Mouse (Mus musculus): Measurements from ENCODE around the gene Syt1. TPM values are rescaled to one million over a fixed set of nuclear protein-coding genes. Genes with fewer than 3 reads are reported as not detected.

Syt1 gene
- total and polyA plus RNA-seq, 3 experiments, result 0.31 to 0.50 TPM; not detected in 1

DNA sequence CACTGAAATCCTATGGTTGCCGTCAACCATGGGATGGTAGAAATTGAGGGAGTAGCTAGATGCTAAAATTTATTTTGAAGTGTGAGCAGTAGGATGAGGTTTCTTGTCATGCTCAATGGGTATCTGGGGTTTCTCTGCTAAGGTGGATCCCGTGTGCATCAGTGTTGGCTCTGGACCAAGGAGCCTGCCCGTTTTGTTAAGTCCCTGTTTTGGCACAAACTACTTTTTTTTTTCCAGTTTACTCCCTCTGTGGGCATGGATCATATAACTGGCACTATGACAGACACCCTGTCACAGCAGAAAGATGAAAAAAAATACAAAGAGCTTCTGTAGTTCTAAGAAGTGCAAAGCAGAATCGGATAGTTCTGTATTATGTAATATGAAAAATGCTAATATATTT, 212.0 kb downstream of the Syt1 start:
- Histone ChIP-seq H3K4me1 (ENCODE audit: control insufficient read depth, insufficient read depth, low read length) (no peaks in the 10 kb centered on the region), H3K27ac (no peak overlapping the region), H3K9ac (ENCODE audit: low read depth, low read length) (no peak overlapping the region), H3K27me3 (ENCODE audit: control insufficient read depth, insufficient read depth, low read length) (no peaks in the 10 kb centered on the region), H3K4me3 (no peak overlapping the region), H3K36me3 (ENCODE audit: control insufficient read depth, insufficient read depth, low read length) (no peaks in the 10 kb centered on the region), H3K79me2 (replicated peaks; ENCODE audit: control insufficient read depth, insufficient read depth, low read length) (no peaks in the 10 kb centered on the region)
- TF ChIP-seq EP300 (IDR thresholded peaks at IDR 0.05; ENCODE audit: insufficient read depth, low read depth, low read length) (no peak), POLR2A (IDR thresholded peaks at IDR 0.05; ENCODE audit: insufficient read depth, low read depth, low read length) (no peak), CTCF (IDR thresholded peaks at IDR 0.05) (no peak)
- intact Hi-C loops (cut with DNase I), result no loop called here
- WGBS, result 68% methylated on average over 4 of the region's 4 CpGs
- DNase-seq, result no peak

DNA sequence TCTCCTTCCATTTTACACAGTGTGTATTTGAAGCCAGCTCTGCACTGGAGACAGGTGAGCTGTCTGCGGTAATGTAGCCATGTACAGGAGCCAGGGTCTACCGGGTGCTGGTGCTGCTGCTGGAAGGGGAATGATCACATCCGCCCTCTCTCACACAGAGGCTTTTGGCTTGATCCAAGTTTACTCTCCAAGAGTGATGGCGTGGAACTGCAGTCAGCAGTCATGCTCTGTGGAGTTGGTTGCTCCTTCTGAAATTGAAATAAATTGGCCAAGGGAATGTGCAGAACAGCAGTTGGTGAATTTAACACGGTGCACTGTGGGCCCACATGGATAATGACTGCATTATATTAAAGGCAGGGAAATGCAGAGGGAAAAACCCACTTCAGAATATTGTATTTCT, 228.0 kb downstream of the Syt1 start:
- Histone ChIP-seq H3K27ac (no peak overlapping the region), H3K9ac (ENCODE audit: low read depth, low read length) (no peak overlapping the region), H3K4me1 (ENCODE audit: control insufficient read depth, insufficient read depth, low read length) (no peaks in the 10 kb centered on the region), H3K27me3 (ENCODE audit: control insufficient read depth, insufficient read depth, low read length) (no peaks in the 10 kb centered on the region), H3K4me3 (no peak overlapping the region), H3K36me3 (ENCODE audit: control insufficient read depth, insufficient read depth, low read length) (no peaks in the 10 kb centered on the region), H3K79me2 (replicated peaks; ENCODE audit: control insufficient read depth, insufficient read depth, low read length) (no peaks in the 10 kb centered on the region)
- intact Hi-C loops (cut with DNase I), result no loop called here
- WGBS, result 88% methylated on average over 5 of the region's 5 CpGs
- TF ChIP-seq EP300 (IDR thresholded peaks at IDR 0.05; ENCODE audit: insufficient read depth, low read depth, low read length) (no peak), POLR2A (IDR thresholded peaks at IDR 0.05; ENCODE audit: insufficient read depth, low read depth, low read length) (no peak), CTCF (IDR thresholded peaks at IDR 0.05) (no peak)
- no peak for DNase-seq

DNA sequence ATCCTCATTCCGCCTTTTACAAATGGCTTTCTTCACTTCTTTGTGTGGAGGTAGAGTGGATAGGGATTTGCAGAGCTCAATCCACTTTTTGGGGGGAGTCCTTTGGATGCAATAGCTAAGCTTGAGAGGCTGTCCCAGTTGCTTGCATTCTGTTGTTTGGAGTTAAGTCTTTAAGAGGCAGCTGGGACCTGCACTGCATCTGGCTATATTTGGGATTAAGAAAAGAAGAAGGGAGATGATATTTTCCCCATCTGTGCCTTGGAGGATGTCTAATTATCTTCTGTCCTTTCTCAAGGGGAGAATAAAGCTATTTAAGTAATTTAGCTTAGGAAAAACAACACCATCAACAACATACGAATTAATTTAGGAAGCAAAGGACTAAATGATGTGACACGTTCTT, 230.2 kb downstream of the Syt1 start:
- intact Hi-C loops (cut with DNase I), result no loop called here
- TF ChIP-seq CTCF (IDR thresholded peaks at IDR 0.05) (no peak), POLR2A (IDR thresholded peaks at IDR 0.05; ENCODE audit: insufficient read depth, low read depth, low read length) (no peak), EP300 (IDR thresholded peaks at IDR 0.05; ENCODE audit: insufficient read depth, low read depth, low read length) (no peak)
- WGBS, result 80% methylated on average over 3 of the region's 3 CpGs
- Histone ChIP-seq H3K36me3 (ENCODE audit: control insufficient read depth, insufficient read depth, low read length) (no peaks in the 10 kb centered on the region), H3K79me2 (replicated peaks; ENCODE audit: control insufficient read depth, insufficient read depth, low read length) (no peaks in the 10 kb centered on the region), H3K4me1 (ENCODE audit: control insufficient read depth, insufficient read depth, low read length) (no peaks in the 10 kb centered on the region), H3K27me3 (ENCODE audit: control insufficient read depth, insufficient read depth, low read length) (no peaks in the 10 kb centered on the region), H3K4me3 (no peak overlapping the region), H3K9ac (ENCODE audit: low read depth, low read length) (no peak overlapping the region), H3K27ac (no peak overlapping the region)
- no peak for DNase-seq

DNA sequence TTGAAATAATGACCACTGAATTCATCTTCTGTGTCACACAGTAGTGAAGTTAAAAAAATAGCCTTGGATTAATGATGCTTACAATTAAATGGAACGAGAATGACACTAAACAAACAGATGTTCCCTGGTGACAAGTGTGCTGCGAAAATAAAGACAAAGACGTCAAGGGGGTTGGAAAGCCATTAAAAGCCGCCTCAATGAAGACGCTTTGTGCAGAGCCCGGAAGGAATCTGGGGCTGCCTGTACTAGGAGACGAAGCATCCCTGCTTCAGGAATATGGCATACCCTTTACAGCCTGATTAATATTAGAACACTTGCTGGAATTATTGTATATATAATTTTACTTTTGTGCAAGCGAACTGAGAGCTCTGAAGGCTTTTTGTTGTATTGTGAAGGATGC, 234.0 kb downstream of the Syt1 start:
- Histone ChIP-seq H3K9ac (ENCODE audit: low read depth, low read length) (no peak overlapping the region), H3K27ac (no peak overlapping the region), H3K4me1 (ENCODE audit: control insufficient read depth, insufficient read depth, low read length) (no peaks in the 10 kb centered on the region), H3K79me2 (replicated peaks; ENCODE audit: control insufficient read depth, insufficient read depth, low read length) (no peaks in the 10 kb centered on the region), H3K27me3 (ENCODE audit: control insufficient read depth, insufficient read depth, low read length) (no peaks in the 10 kb centered on the region), H3K36me3 (ENCODE audit: control insufficient read depth, insufficient read depth, low read length) (no peaks in the 10 kb centered on the region), H3K4me3 (no peak overlapping the region)
- TF ChIP-seq EP300 (IDR thresholded peaks at IDR 0.05; ENCODE audit: insufficient read depth, low read depth, low read length) (no peak), CTCF (IDR thresholded peaks at IDR 0.05) (no peak), POLR2A (IDR thresholded peaks at IDR 0.05; ENCODE audit: insufficient read depth, low read depth, low read length) (no peak)
- DNase-seq, result no peak
- intact Hi-C loops (cut with DNase I), result no loop called here
- 75% methylated on average over 8 of the region's 8 CpGs for WGBS

DNA sequence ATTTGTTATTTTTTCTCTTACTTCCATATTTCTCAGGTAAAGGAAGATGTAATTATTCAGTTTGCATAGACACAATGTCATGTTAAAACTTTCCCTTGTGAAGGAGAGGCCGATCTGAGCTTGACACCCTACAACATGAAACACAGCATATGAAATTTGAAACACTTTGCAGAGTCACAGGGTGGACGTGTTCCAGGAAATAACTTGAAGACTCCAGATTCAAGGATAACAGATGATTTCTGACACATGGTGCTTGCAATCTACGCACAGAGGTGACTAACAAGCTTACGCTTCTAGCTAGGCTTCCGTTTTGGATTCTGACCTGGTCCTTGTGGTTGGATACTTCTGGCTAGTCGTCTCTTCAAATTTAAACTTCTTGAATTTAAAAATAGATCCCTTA, 239.7 kb downstream of the Syt1 start:
- Histone ChIP-seq H3K36me3 (ENCODE audit: control insufficient read depth, insufficient read depth, low read length) (no peaks in the 10 kb centered on the region), H3K27me3 (ENCODE audit: control insufficient read depth, insufficient read depth, low read length) (no peaks in the 10 kb centered on the region), H3K79me2 (replicated peaks; ENCODE audit: control insufficient read depth, insufficient read depth, low read length) (no peaks in the 10 kb centered on the region), H3K27ac (no peak overlapping the region), H3K4me3 (no peak overlapping the region), H3K9ac (ENCODE audit: low read depth, low read length) (no peak overlapping the region), H3K4me1 (ENCODE audit: control insufficient read depth, insufficient read depth, low read length) (no peaks in the 10 kb centered on the region)
- no peak for DNase-seq
- intact Hi-C loops (cut with DNase I), result no loop called here
- TF ChIP-seq POLR2A (IDR thresholded peaks at IDR 0.05; ENCODE audit: insufficient read depth, low read depth, low read length) (no peak), EP300 (IDR thresholded peaks at IDR 0.05; ENCODE audit: insufficient read depth, low read depth, low read length) (no peak), CTCF (IDR thresholded peaks at IDR 0.05) (no peak)
- 77% methylated on average over 6 of the region's 6 CpGs for WGBS

DNA sequence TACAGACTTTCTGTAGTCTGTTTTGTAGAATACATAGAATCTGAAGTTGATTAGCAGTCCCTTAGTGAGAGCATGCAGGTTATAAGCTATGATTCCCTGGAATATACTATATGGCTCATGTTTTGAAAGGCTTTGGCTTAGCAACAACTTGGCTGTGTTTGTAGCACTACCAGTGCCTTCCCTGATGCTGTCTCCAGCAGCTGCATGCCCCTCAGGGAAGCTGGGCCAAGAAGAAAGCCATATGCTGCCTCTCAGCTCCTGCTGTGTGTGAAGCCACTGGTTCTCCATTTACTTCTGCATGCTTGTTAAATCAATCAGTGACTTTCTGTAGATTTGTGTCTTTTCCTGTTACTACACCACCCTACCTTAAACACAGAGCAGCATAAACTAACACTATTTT, 245.2 kb downstream of the Syt1 start:
- TF ChIP-seq CTCF (IDR thresholded peaks at IDR 0.05), result no peak
- TF ChIP-seq POLR2A (IDR thresholded peaks at IDR 0.05; ENCODE audit: insufficient read depth, low read depth, low read length), result no peak
- TF ChIP-seq EP300 (IDR thresholded peaks at IDR 0.05; ENCODE audit: insufficient read depth, low read depth, low read length), result no peak
- no peak for DNase-seq
- H3K4me1 ChIP-seq (ENCODE audit: control insufficient read depth, insufficient read depth, low read length), result no peaks in the 10 kb centered on the region
- no peak overlapping the region for H3K4me3 ChIP-seq
- H3K9ac ChIP-seq (ENCODE audit: low read depth, low read length), result no peak overlapping the region
- H3K27ac ChIP-seq, result no peak overlapping the region
- intact Hi-C loops (cut with DNase I), result no loop called here
- no peaks in the 10 kb centered on the region for H3K36me3 ChIP-seq (ENCODE audit: control insufficient read depth, insufficient read depth, low read length)
- no peaks in the 10 kb centered on the region for H3K27me3 ChIP-seq (ENCODE audit: control insufficient read depth, insufficient read depth, low read length)
- no peaks in the 10 kb centered on the region for H3K79me2 ChIP-seq (replicated peaks; ENCODE audit: control insufficient read depth, insufficient read depth, low read length)
